Mouse (Mus musculus) liver, embryonic 14.5 days (tissue): ENCODE measurements around the gene Phka1. TPM values are rescaled to one million over a fixed set of nuclear protein-coding genes. Genes with fewer than 3 reads are reported as not detected.

ENCODE experiments used
- ATAC-seq: fragments of 200-750 bp; cut with Nextera tagmentation; 2 replicates; pipeline ENCODE4 v1.8.0; 2017; ENCODE audit warnings: moderate number of reproducible peaks, mild to moderate bottlenecking, moderate library complexity; ENCODE audit not compliant: insufficient read depth
- DNase-seq, 3 experiments: peaks; one replicate each; pipeline ENCODE4 v3.0.0-alpha.2; 2012 to 2013; ENCODE audit warnings: low read depth in 3 of 3, low spot score in 3 of 3
- H3K27ac ChIP-seq: fragments of 300-500 bp; sonication (generic); 2 replicates; pipeline ENCODE4 v1.5.1; 2014; ENCODE audit warnings: moderate library complexity, mild to moderate bottlenecking, control low read depth, inconsistent platforms
- H3K27me3 ChIP-seq: fragments of 300-500 bp; sonication (generic); 2 replicates; pipeline ENCODE4 v1.6.1; 2014; ENCODE audit warnings: mild to moderate bottlenecking, low read length, moderate library complexity; ENCODE audit not compliant: control insufficient read depth, insufficient read depth
- H3K36me3 ChIP-seq: fragments of 300-500 bp; sonication (generic); replicated peaks from 2 replicates; pipeline ENCODE4 v1.6.1; 2014; ENCODE audit warnings: low read depth; ENCODE audit not compliant: control insufficient read depth, insufficient read depth
- H3K4me1 ChIP-seq, 2 experiments: fragments of 200-500 bp in 1 of 2; fragments of 300-500 bp in 1 of 2; sonication (generic) in 1 of 2; replicated peaks; 2 replicates each; pipeline ENCODE4 v1.6.1; 2012 to 2014; ENCODE audit warnings: antibody characterized with exemption in 1 of 2, inconsistent platforms in 1 of 2, low read length in 1 of 2; ENCODE audit not compliant: control insufficient read depth in 2 of 2, insufficient read depth in 2 of 2
- H3K4me2 ChIP-seq: fragments of 300-500 bp; sonication (generic); 2 replicates; pipeline ENCODE4 v1.6.1; 2014; ENCODE audit warnings: low read depth, mild to moderate bottlenecking, control low read depth, moderate library complexity
- H3K4me3 ChIP-seq, 2 experiments: fragments of 200-500 bp in 1 of 2; fragments of 300-500 bp in 1 of 2; sonication (generic) in 1 of 2; 2 replicates each; pipeline ENCODE4 v1.5.1; 2012 to 2014; ENCODE audit warnings: low read depth in 2 of 2, low read length in 2 of 2, mild to moderate bottlenecking in 2 of 2, control low read depth in 1 of 2, inconsistent platforms in 1 of 2, moderate library complexity in 1 of 2; ENCODE audit not compliant: insufficient read depth in 1 of 2
- H3K9ac ChIP-seq: fragments of 300-500 bp; sonication (generic); replicated peaks from 2 replicates; pipeline ENCODE4 v1.6.1; 2014; ENCODE audit warnings: mild to moderate bottlenecking, control low read depth, moderate library complexity
- H3K9me3 ChIP-seq: fragments of 300-500 bp; sonication (generic); 2 replicates; pipeline ENCODE4 v1.6.1; 2016; ENCODE audit warnings: low read length, mixed read lengths; ENCODE audit not compliant: control insufficient read depth
- CTCF ChIP-seq: IDR thresholded peaks from 2 replicates; pipeline ENCODE4 v1.5.1; 2016; ENCODE audit warnings: antibody characterized with exemption, low read depth, control low read depth
- EP300 ChIP-seq: IDR thresholded peaks from 2 replicates; pipeline ENCODE4 v1.6.1; 2016; ENCODE audit warnings: antibody characterized with exemption, low read depth
- WGBS: fragments of 180-500 bp; shearing (Covaris S2); extraction: QIAGEN DNeasy Blood & Tissue Kit; methylation state at CpG from one replicate; pipeline ENCODE4 v1.1.7; 2014; ENCODE audit not compliant: insufficient replicate concordance; 5-methylcytosine and 5-hydroxymethylcytosine counted together
- polyA plus RNA-seq, 2 experiments: library from polyadenylated mRNA; depleted of rRNA in 1 of 2; stranded (reverse) in 1 of 2; unstranded in 1 of 2; fragments of >200 nt; fragmentation: Nextera tagmentation in 1 of 2; extraction: Ambion mirVana in 1 of 2; gene quantifications; 2 replicates each; pipeline versions ENCODE4 v1.2.1 to v1.2.3; 2012 to 2014

The Phka1 gene
- polyA plus RNA-seq, 2 experiments: 0.57 to 0.84 TPM

DNA sequence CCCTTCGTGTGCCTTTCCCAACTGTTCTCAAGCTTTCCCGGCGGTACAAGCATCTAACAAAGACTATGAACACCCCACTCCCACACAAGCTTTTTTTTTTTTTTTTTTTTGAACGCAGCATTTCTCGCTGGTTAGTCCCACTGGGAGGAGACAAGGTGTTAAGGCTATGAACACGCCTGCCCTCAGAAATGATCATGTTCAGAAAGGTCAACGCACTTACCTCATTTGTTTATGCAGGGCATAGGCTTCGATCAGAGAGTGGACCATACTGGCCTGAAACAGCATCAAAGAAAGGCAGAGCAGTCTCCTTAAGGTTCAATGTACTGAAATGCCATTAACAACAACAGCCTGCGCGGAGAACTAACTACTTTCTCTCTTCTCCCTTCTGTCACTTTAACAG, 139.9 kb downstream of the Phka1 start:
- WGBS: 29% methylated on average over 10 of the region's 10 CpGs
- Histone ChIP-seq H3K4me1 (no peaks in the 10 kb centered on the region), H3K27me3 (no peaks in the 10 kb centered on the region), H3K4me3 (peak overlapping the region; percentile 63 to 94), H3K9ac (peak overlapping the region; percentile 63), H3K9me3 (no peaks in the 10 kb centered on the region), H3K36me3 (no peaks in the 10 kb centered on the region), H3K4me2 (peak overlapping the region; percentile 67), H3K27ac (no peak overlapping the region)
- no peak for ATAC-seq
- no peak for DNase-seq
- TF ChIP-seq CTCF: no peak
- no peak for TF ChIP-seq EP300

DNA sequence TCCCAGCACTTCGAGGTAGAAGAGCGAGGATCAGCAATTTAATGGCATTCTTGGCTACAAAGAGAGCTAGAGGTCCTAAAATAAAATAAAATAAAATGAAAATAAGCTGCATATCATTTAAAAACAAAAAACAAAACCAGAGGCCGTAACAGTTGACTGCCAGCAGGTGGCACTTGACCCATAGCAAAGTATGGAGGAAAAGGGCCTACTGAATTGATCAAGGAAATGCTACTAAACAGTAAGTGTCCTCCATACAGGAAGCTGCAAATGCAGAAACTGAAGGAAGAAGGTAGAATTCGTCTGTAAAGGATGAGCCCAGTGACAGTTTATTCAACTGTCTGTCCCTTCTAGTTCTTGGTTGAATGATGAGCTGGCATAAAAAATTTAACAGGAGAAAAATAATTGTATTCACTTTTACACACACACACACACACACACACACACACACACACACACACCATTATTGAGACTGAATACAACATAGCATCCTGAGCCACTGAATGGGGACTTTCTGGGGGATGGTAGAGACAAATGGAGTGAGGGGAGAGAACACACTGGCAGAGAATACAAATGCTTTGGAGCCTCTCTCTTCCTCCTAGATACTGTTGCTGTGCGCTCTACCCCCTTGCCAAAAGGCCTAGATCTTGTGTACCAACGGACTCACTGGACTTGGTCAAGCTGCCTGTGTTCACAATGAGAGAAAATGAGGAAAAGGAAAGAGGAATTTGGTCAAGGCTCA, 149.9 kb downstream of the Phka1 start:
- Histone ChIP-seq H3K9ac (no peak overlapping the region), H3K36me3 (no peaks in the 10 kb centered on the region)

DNA sequence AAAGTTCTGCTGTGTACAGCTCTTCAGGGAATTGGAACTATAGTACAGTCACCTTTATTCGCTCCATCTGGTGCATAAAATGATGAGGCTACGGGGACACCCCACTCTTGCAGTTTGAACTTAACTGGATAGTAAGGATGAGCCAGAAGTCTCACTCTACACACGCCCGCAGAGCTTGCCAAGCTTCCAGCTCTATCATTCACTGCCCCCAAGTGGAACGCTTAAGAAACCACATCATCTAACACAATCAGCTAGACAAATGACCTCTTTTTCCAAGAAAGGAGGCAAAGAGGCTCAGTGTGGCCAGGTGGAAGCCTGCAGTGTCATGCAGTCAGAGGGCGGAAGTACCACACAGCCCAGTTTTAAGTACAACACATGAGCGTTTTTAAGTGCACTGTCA, 158.5 kb downstream of the Phka1 start:
- Histone ChIP-seq H3K4me1 (no peaks in the 10 kb centered on the region), H3K4me2 (no peak overlapping the region), H3K27ac (no peak overlapping the region), H3K36me3 (no peaks in the 10 kb centered on the region), H3K4me3 (no peak overlapping the region), H3K9ac (no peak overlapping the region), H3K9me3 (no peaks in the 10 kb centered on the region), H3K27me3 (no peaks in the 10 kb centered on the region)
- DNase-seq: no peak
- WGBS: 70% methylated on average over 7 of the region's 7 CpGs
- TF ChIP-seq CTCF (no peak), EP300 (no peak)
- no peak for ATAC-seq

More for the DNA sequence above, 149.9 kb downstream of the Phka1 start:
- ATAC-seq (no peak), DNase-seq (no peak)
- 43% methylated on average over 6 of the region's 6 CpGs for WGBS
- H3K4me1 ChIP-seq: no peaks in the 10 kb centered on the region
- no peaks in the 10 kb centered on the region for H3K9me3 ChIP-seq
- H3K4me2 ChIP-seq: no peak overlapping the region
- no peaks in the 10 kb centered on the region for H3K27me3 ChIP-seq
- no peak overlapping the region for H3K4me3 ChIP-seq
- peak; percentile 27; the same call in 1 of the 2 replicates for TF ChIP-seq CTCF
- no peak for TF ChIP-seq EP300
- H3K27ac ChIP-seq: no peak overlapping the region

DNA sequence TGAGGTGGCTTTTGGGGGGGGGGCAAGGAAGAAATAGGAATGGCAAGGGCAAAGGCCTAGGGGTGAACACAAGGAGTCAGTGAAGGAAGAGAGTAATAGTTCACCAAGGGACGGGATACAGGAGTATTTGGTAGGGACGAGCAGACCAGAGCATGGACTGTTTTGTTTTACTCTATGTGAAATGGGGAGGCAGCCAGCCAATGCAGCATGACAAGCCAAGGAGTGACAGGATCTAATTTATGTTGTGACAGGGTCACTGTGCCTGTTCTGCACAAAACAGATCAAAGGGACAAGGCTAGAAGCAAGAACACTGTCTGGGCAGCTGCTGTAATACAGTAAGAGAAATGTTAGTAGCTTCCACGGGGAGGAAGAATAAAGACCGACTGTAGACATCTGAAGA, 164.4 kb downstream of the Phka1 start:
- no peaks in the 10 kb centered on the region for H3K36me3 ChIP-seq
- H3K4me2 ChIP-seq: no peak overlapping the region
- no peak overlapping the region for H3K4me3 ChIP-seq
- 54% methylated on average over 4 of the region's 4 CpGs for WGBS
- H3K27me3 ChIP-seq: no peaks in the 10 kb centered on the region
- ATAC-seq (no peak), DNase-seq (no peak)
- no peak overlapping the region for H3K27ac ChIP-seq
- no peak overlapping the region for H3K9ac ChIP-seq
- no peaks in the 10 kb centered on the region for H3K9me3 ChIP-seq
- peaks cover 0 to 3% of the 10 kb centered on the region in 2 experiments; a peak in 1 of 4 replicates for H3K4me1 ChIP-seq
- TF ChIP-seq CTCF (no peak), EP300 (no peak)

DNA sequence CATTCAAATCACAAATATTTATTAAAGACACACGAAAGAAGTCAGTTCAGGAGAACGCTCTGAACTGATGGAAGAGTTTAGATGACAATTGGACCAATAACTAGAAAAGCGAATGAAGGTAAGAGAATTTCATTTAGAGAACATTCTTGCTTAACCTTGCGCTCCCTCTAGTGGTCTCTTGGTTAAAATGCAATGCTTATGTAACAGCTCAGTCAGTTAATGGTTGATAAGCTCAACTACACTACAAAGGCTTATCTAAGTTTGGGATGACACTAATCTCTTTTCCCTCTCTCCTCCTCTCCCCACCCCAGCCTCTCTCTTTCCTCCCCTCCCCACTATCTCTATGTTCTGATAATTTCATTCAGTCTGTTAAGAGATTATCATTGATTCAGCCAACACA, 165.1 kb downstream of the Phka1 start:
- no peak for ATAC-seq
- peak; percentile 56; the same call in 1 of the 2 replicates for TF ChIP-seq CTCF
- TF ChIP-seq EP300: no peak
- Histone ChIP-seq H3K9ac (no peak overlapping the region), H3K4me1 (peaks cover 0 to 3% of the 10 kb centered on the region in 2 experiments; a peak in 1 of 4 replicates), H3K4me2 (no peak overlapping the region), H3K9me3 (no peaks in the 10 kb centered on the region), H3K27me3 (no peaks in the 10 kb centered on the region), H3K36me3 (no peaks in the 10 kb centered on the region), H3K27ac (no peak overlapping the region), H3K4me3 (no peak overlapping the region)
- peak; percentile 41 to 44 (median 42) for DNase-seq
- 25% methylated on average over 4 of the region's 4 CpGs for WGBS
